Mouse (Mus musculus) left cerebral cortex, adult 18-20 months (tissue): ENCODE results near the gene Tent4a. TPM values are rescaled to one million over a fixed set of nuclear protein-coding genes. Genes with fewer than 3 reads are reported as not detected.

Source experiments
- DNase-seq, 2 experiments: peaks; one replicate each; pipeline ENCODE4 v3.0.0; 2021 to 2022; ENCODE audit warnings: low spot score in 2 of 2, mixed read lengths in 1 of 2
- total RNA-seq, 2 experiments: library from RNA; stranded (reverse); gene quantifications; 2 replicates each; pipeline ENCODE4 v1.2.3; 2021

Tent4a gene
- total RNA-seq, 2 experiments from 2014 or later: 49.1 to 50.5 TPM

DNA sequence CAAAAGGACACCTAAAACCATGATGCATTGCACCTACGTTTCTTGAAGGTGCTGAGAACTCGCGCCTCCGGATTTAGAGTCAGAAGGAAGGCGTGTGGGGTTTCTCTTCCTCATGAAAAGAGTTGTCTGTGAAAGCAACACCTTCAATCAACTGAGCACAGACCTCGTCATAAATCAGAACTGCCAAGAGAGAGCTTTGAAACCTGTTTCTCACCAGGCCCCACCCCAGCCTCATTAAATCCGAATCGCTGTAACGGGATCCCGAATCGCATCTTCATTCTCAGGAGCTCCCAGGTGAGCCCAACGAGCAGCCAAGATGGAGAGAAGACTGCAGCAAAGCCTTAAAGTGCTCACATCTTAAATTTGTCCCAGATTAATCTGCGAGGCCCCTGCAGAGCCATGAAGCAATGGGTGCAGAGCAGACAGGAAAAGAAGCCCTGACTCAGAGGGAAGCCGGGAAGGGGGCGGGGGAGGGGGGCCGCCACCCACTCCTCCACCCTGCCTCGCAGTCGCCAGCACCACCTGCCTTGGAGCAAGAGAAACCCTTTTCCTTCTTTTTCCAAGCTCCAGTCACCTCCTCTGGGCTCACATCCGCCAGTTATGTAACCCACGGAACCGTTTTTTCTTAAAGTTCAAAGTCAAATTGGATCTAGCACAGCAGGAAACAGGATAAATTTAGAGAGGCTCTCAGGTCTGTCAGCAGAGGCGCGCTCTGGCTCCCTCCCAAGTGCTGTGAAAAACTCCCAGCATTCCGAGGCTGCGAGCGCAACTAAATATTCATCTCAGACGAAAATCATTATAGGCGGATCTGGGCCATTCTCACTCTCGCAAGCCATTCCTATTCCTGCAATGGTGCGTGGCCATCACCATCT is 52.5 kb downstream of the Tent4a start:
- DNase-seq: peak; percentile 85 to 89

DNA sequence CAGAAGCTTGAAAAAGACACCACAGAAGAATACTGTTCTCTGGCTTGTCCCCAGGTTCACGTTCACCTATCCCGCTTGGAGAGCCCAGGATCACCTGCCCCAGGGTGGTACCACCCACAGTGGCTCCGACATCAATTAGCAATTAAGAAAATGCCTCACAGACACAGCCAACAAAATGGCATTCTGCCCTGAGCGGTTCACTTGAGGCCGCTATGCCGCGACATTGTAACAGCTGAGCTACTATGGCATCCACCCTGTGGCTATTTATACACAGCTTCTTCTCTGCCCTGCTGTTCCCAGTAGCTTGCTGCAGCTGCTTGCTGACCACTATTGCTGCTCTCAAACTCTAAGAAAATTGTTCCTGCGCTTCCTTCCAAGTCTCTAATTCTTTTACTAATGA is 53.4 kb downstream of the Tent4a start:
- peak in 1 of 2 experiments; percentile 36 for DNase-seq

DNA sequence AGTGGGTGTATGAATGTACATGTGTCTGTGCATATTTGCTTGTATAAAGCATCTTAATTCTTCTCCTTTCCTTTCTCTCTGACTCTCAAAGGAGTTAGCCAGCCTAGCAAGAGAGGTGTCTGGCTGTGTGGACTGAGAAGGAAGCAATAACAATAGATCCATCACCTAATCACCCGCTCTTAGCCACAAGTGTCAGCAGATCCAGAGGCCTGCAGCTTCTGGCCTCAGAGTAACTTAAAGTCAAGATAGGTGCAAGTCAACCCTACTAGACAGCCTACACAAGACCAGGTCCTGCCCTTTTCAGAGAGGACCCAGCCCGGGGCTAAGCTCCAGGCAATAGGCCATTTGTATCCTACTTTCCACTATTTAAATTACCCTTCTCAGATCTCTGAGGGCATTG is 54.5 kb downstream of the Tent4a start:
- DNase-seq: no peak

DNA sequence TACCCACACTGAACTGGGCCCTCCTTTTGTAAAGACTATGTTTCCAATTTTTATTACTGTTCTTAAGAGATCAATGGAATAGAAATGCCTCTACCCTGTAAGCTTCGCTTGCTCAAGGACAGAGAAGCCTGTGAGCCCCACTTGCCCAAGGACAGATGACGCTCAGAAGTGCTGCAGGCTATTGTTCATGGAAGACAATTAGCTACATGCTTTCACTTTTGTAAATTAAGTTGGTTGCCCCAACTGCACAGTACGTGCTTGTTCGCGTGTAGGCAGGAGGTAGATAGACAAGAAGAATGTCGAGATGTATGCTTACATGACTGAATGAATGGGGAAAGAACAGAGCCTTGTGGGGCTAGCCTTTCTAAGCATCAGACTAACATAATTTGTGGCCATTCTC is 55.7 kb downstream of the Tent4a start:
- DNase-seq: no peak

DNA sequence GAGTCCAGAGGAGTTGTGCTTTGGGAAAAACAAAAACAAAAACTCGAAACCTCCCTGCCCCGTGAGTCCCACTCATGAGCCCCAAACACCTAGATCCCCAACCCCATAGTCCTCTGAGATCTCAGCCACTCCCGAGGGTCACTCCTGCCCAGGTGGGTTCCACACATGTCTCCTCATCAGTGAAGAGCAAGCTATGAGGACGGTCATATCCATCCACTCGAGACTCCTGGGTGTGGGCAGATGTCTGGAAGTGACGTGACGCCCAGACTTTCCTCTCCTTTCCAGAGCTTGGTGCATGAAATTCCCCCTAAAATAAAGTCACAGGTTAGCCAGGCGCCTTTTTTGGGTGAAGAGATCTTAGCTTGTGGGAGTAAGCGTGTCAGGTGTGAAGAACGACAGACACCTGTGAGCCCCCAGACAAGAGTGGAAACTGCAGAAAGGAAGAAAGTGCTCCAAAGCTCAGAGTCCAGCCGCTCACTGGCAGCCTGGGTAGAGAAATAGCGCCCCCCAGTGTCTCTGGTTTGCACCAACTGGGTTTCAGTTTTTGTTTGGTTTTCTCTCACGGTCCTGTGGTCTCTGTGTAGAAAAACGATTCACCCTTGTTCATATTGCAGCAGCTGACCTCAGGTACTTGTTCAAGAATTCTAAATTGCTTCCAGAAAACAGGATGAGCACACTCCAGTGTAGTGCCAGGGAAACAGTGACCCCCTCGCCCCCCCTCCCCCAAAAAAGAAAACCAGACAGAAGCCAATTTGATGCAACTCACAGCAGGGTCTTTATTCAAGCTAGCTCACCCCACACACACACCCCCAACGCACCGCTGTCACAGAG is 73.6 kb downstream of the Tent4a start:
- DNase-seq: peak; percentile 80 to 81

DNA sequence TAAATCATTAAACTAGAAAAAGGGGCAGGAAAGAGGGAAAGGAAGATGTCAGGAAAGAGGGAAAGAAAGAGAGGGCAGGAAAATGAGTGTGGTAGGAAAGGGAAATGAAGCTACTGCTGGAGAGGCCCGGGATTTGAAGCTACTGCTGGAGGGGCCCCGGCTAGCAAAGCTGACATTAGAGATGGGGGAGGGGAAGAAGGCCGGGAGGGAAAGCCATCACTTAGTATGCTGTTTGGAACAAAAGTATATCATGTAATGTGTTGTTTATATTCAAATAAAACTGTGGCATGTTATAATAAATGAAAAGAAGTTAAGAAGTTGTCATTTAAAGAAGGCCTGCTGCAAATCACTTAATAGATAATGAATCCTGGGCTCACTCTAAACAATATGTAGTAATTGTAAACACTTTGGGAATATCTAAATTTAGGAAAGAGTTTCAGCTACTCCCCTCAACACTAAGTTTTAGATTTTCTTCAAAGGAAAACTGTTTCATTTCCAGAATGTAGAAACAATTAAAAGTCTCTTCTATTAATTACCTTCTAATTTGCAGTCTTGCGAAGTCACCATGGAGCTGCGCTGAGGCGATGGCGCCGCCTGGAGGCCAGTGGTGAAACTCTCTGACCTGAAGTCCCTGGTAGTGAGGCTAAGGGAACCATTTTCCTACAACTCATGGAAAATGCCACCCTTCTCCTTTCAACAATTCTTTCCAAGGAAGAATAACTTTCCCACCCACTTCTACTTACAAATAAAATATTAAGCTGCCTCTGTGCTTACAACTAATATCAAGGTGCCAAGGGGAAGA is 74.6 kb downstream of the Tent4a start:
- DNase-seq: peak; percentile 80 to 83

DNA sequence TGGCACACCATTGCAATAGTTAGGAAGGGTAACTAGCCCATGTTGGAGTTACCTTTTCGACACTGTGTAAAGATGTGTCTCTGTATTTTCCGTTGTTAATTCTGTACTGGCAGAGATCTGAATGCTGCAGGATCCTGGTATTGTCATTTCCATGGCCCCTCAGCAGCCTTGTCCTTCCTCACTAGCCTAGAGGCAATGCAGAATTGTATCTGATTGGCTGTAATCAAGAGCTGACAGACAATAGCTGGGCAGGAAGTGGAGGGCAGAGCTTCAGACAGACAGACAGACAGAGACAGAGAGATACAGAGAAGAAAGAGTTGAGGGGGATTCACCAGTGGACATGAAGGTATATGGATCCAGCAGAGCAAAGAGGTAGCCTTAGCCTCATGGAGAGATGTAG is 75.5 kb downstream of the Tent4a start:
- no peak for DNase-seq

DNA sequence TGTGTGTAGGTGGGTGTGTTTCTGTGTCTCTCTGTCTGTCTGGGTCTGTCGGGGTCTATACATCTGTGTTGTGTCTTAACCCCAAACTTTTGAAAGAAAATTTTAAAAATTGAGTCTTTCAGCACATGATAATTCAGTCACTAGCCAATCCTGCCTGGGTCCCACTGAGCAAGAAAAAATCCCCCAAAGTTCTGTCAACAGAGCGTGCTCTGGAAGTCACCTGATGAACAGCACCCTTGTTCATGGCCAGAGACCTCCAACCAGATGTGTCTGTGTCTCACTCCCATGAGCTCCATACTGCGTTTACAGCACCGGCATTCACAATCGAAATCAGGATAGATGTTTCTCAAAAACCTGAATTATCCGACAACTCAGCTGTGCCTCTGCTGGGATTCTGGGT is 76.0 kb downstream of the Tent4a start:
- no peak for DNase-seq

DNA sequence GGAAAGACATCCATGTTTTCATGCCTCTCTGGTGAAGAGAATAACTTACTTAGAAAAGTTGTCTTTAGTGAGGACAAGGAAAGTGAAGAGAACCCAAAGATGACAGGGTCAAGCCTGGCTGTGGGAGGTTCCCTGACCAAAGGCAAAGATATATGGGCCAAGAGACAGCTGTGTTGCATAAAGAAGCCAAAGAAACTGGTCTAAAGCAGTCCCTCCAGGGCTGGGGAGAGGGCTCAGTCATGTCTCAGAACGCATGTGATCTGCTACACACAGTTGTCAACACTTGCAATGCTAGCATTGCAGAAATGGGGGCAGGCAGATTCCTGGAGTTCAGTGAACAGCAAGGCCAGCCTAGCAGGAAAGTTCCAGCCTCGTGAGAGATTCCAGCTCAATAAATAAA is 77.3 kb downstream of the Tent4a start:
- DNase-seq: no peak

DNA sequence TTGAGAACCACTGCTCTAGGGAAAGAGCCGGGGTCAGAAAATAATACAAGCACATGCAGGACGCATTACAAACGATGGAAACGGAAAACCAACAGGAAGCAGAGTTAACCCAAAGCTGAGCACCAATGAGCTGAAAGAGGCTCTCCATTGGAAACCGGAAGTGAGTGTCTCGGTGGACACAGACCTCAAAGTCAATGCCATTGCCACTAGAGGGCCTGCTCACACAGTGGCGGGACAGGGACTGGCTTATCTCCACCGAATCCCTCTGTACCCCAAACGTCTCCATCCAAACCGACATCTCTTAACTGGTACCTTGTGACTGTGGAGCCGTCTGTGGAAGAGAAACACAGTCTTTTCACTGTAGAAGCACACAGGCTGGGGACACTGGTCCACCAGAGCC is 77.8 kb downstream of the Tent4a start:
- no peak for DNase-seq

DNA sequence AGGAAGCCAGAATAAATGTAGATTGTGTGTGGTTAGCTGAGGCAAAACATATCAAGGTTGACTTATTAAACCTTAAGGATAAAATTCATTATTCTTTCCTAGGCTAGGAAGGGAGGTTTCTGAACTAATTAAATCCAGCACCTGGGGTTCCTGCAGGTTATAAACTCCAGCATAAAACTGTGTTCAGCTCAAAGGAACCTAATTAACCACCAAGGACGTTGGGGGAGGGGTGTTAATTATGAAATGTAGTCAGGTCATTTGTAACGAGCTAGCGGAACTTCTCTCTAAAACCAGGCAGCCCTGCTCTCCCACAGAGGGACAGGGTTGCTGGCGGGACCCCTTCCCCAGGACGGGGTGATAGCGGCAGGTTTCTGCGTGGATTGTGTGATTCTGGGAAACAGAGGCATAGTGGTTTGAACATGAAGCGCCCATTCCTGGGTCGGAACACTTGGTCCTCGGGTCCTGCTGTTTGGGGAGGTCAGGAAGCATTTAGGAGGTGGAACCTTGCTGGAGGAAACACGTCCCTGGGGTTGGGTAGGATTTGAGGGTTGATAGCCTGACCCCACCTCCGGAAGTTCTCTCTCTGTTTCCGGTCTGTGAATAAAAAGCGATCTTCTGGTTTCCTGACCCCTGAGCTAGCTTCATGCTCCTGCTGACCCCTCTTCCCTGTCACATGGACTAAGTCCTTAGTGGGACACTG is 78.8 kb downstream of the Tent4a start:
- no peak for DNase-seq

Other genes starting within 250 kb of the Tent4a start
- gene Nsun2, start 871 bp downstream of the Tent4a start, total RNA-seq: 10 to 100 TPM; 85.3 to 88.4 TPM
- gene Srd5a1, start 76.8 kb upstream of the Tent4a start, total RNA-seq: 1 to 10 TPM; 7.0 to 7.3 TPM
- 100 to 1,000 TPM; 200 to 217 TPM for gene Ube2ql1, start 205.3 kb upstream of the Tent4a start, total RNA-seq